In the genomic region with DNA sequence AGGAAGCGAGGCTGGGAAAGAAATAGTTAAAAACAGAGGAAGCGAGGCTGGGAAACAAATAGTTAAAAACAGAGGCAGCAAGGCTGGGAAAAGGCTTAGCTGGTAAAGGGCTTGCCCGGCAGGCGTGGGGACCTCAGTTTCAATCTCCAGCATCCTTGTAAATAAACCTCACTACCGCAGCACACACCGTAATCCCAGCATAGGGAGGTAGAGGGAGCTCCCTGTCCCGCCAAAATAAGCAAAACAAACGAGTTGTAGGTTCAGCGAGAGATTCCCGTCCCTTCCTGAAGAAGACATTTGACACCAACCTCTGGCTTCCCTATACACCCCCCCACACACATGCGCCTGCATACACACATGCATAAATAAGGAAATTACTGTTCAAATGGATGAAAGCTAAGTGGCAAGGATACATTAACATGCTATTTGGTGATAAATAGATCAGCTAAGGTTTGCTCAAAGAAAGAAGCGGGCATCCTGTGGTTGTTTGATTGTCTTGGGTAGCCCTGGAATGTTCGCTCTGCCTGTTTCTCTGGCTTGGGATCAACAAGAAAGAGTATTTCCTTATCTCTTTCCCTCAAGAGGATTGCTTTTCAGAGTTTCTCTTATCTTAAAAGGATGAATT, we compare ENCODE assay signal across 8 mouse cellular contexts. TPM values are rescaled to one million over a fixed set of nuclear protein-coding genes. Genes with fewer than 3 reads are reported as not detected.
DNase-seq lines count a peak whose midpoint lies in the region; ATAC-seq and TF ChIP-seq lines count a peak whose summit lies in the region.

No protein-coding gene starts in this region.

- peak; percentile 47 for ATAC-seq in forebrain, embryonic 16.5 days
- ATAC-seq in kidney, embryonic 16.5 days (ENCODE audit: low FRiP score, low TSS enrichment) = peak; percentile 77
- 0 out of 2 replicates have a peak, but pooled peaks have one; percentile 29 for ATAC-seq in midbrain, embryonic 13.5 days

- no peak for TF ChIP-seq POLR2A in cerebellum, adult 2 months (IDR thresholded peaks at IDR 0.05; ENCODE audit: borderline replicate concordance, insufficient read depth, low read length)
- TF ChIP-seq POLR2A in MEL (IDR thresholded peaks at IDR 0.05; ENCODE audit: control insufficient read depth in 1 of 2, insufficient read depth in 1 of 2, low read depth in 1 of 2, low read length in 2 of 2, poor library complexity in 1 of 2) = no peak

- no peak overlapping the region for H3K4me3 ChIP-seq in cerebellum, adult 2 months (replicated peaks; ENCODE audit: insufficient read depth, low read depth, low read length)
- no peak overlapping the region for H3K4me3 ChIP-seq in MEL (ENCODE audit: control insufficient read depth in 1 of 2, insufficient read depth in 1 of 2, low read depth in 2 of 2, low read length in 2 of 2)
- peak overlapping the region; percentile 38 for H3K4me3 ChIP-seq in forebrain, embryonic 16.5 days (replicated peaks; ENCODE audit: low read length)
- peak overlapping the region; percentile 33 for H3K4me3 ChIP-seq in kidney, embryonic 16.5 days (ENCODE audit: low read length)
- peak overlapping the region; percentile 28 for H3K4me3 ChIP-seq in midbrain, embryonic 13.5 days (replicated peaks)

- DNase-seq in cerebellum, adult 2 months = no peak
- no peak for DNase-seq in cerebellum, adult 9-11 months
- peak; percentile 60 for DNase-seq in MEL (ENCODE audit: low read depth, low spot score)
- no peak for DNase-seq in ovary, adult 18-20 months (ENCODE audit: low spot score)
- DNase-seq in thymus, postnatal 10 days (ENCODE audit: low spot score in 2 of 2) = no peak

- WGBS in cerebellum, adult 2 months = 14% methylated on average over 13 of the region's 13 CpGs
- 10% methylated on average over 13 of the region's 13 CpGs for WGBS in forebrain, embryonic 16.5 days
- WGBS in kidney, embryonic 16.5 days = 8% methylated on average over 13 of the region's 13 CpGs
- WGBS in midbrain, embryonic 13.5 days = 12% methylated on average over 13 of the region's 13 CpGs

- TF ChIP-seq RAD21 in MEL (IDR thresholded peaks at IDR 0.05; ENCODE audit: low read depth, low read length) = peak; percentile 13

- no peaks in the 10 kb centered on the region for H3K9me3 ChIP-seq in MEL (replicated peaks; ENCODE audit: insufficient read depth, low read length)
- H3K9me3 ChIP-seq in forebrain, embryonic 16.5 days (ENCODE audit: control insufficient read depth, low read length) = no peaks in the 10 kb centered on the region
- H3K9me3 ChIP-seq in kidney, embryonic 16.5 days (ENCODE audit: low read length) = no peaks in the 10 kb centered on the region
- H3K9me3 ChIP-seq in midbrain, embryonic 13.5 days = no peaks in the 10 kb centered on the region

- TF ChIP-seq CTCF in cerebellum, adult 2 months (IDR thresholded peaks at IDR 0.05; ENCODE audit: borderline replicate concordance, insufficient read depth, low read depth, low read length) = peak; percentile 36; the same call in 1 of the 2 replicates
- TF ChIP-seq CTCF in MEL (IDR thresholded peaks at IDR 0.05 in 2 of 3, conservative IDR thresholded peaks at IDR 0.05 in 1 of 3; ENCODE audit: control insufficient read depth in 1 of 3, insufficient read depth in 1 of 3, low read depth in 2 of 3, low read length in 3 of 3, poor library complexity in 1 of 3, severe bottlenecking in 1 of 3) = peak; percentile 14 to 46 (median 24); a peak in 4 of 6 replicates

- H3K27me3 ChIP-seq in cerebellum, adult 2 months (ENCODE audit: control insufficient read depth, insufficient read depth, low read length) = no peaks in the 10 kb centered on the region
- H3K27me3 ChIP-seq in MEL (ENCODE audit: control insufficient read depth in 1 of 2, insufficient read depth in 2 of 2, low read length in 2 of 2) = peaks cover 0 to 1% of the 10 kb centered on the region in 2 experiments; a peak in 1 of 4 replicates
- no peaks in the 10 kb centered on the region for H3K27me3 ChIP-seq in forebrain, embryonic 16.5 days (replicated peaks; ENCODE audit: control insufficient read depth, insufficient read depth, low read length)
- no peaks in the 10 kb centered on the region for H3K27me3 ChIP-seq in kidney, embryonic 16.5 days (ENCODE audit: insufficient read depth, low read length)
- no peaks in the 10 kb centered on the region for H3K27me3 ChIP-seq in midbrain, embryonic 13.5 days

- H3K79me2 ChIP-seq in MEL (ENCODE audit: control insufficient read depth, insufficient read depth, low read length, poor library complexity) = no peaks in the 10 kb centered on the region

- no peaks in the 10 kb centered on the region for H3K4me1 ChIP-seq in cerebellum, adult 2 months (ENCODE audit: control insufficient read depth, insufficient read depth, low read length)
- 0 out of 4 replicates have a peak, but pooled peaks cover 0 to 2% of the 10 kb centered on the region in 2 experiments for H3K4me1 ChIP-seq in MEL (ENCODE audit: control insufficient read depth in 1 of 2, insufficient read depth in 2 of 2, low read length in 2 of 2)
- peaks cover 12% of the 10 kb centered on the region for H3K4me1 ChIP-seq in forebrain, embryonic 16.5 days (replicated peaks; ENCODE audit: control insufficient read depth, insufficient read depth, low read length)
- H3K4me1 ChIP-seq in kidney, embryonic 16.5 days (ENCODE audit: insufficient read depth, low read length) = peaks cover 11% of the 10 kb centered on the region
- H3K4me1 ChIP-seq in midbrain, embryonic 13.5 days (replicated peaks) = peaks cover 12% of the 10 kb centered on the region

- peak overlapping the region; percentile 64 for H3K4me2 ChIP-seq in forebrain, embryonic 16.5 days (ENCODE audit: low read length)
- peak overlapping the region; percentile 57 for H3K4me2 ChIP-seq in kidney, embryonic 16.5 days (replicated peaks; ENCODE audit: low read depth, low read length)
- H3K4me2 ChIP-seq in midbrain, embryonic 13.5 days (replicated peaks) = peak overlapping the region; percentile 50

- H3K36me3 ChIP-seq in MEL (ENCODE audit: control insufficient read depth in 1 of 2, insufficient read depth in 2 of 2, low read length in 2 of 2) = peaks cover 0 to 7% of the 10 kb centered on the region in 2 experiments; a peak in 2 of 4 replicates
- no peaks in the 10 kb centered on the region for H3K36me3 ChIP-seq in forebrain, embryonic 16.5 days (ENCODE audit: control insufficient read depth, insufficient read depth)
- no peaks in the 10 kb centered on the region for H3K36me3 ChIP-seq in kidney, embryonic 16.5 days (ENCODE audit: insufficient read depth, low read length)
- no peaks in the 10 kb centered on the region for H3K36me3 ChIP-seq in midbrain, embryonic 13.5 days

- no peak overlapping the region for H3K27ac ChIP-seq in cerebellum, adult 2 months (ENCODE audit: insufficient read depth, low read length)
- no peak overlapping the region for H3K27ac ChIP-seq in MEL (ENCODE audit: control insufficient read depth, low read depth, low read length)
- H3K27ac ChIP-seq in forebrain, embryonic 16.5 days (ENCODE audit: low read length) = no peak overlapping the region
- peak overlapping the region; percentile 24; the same call in 1 of the 2 replicates for H3K27ac ChIP-seq in kidney, embryonic 16.5 days (ENCODE audit: low read length)
- no peak overlapping the region for H3K27ac ChIP-seq in midbrain, embryonic 13.5 days

- no peak overlapping the region for H3K9ac ChIP-seq in MEL (ENCODE audit: control insufficient read depth, low read depth, low read length, poor library complexity, severe bottlenecking)
- peak overlapping the region; percentile 55 for H3K9ac ChIP-seq in forebrain, embryonic 16.5 days (replicated peaks; ENCODE audit: low read depth, low read length)
- peak overlapping the region; percentile 50 for H3K9ac ChIP-seq in kidney, embryonic 16.5 days (replicated peaks; ENCODE audit: low read length)
- H3K9ac ChIP-seq in midbrain, embryonic 13.5 days (replicated peaks) = peak overlapping the region; percentile 40; the same call in 1 of the 2 replicates

- TF ChIP-seq EP300 in MEL (IDR thresholded peaks at IDR 0.05; ENCODE audit: low read depth in 1 of 2, low read length in 2 of 2) = no peak

TF ChIP-seq in MEL, 35 proteins besides CTCF, POLR2A, EP300 and RAD21:
- TF ChIP-seq SMC3 (IDR thresholded peaks at IDR 0.05; ENCODE audit: low read depth, low read length) = peak; percentile 31; the same call in 1 of the 2 replicates
- TF ChIP-seq ZNF384 (IDR thresholded peaks at IDR 0.05; ENCODE audit: low read depth, low read length) = no peak

RNA-seq across cellular contexts. Expression of a gene that starts 14.2 kb away (rescaled TPM):
- polyA plus RNA-seq in cerebellum, adult 2 months (2012; rRNA removed) = 0.08 TPM in 2 replicates
- total RNA-seq in MEL (2012; rRNA removed) = not detected in 2 replicates
- under 1 TPM in 1 of 2 experiments, not detected in 1; 0.07 TPM for polyA plus RNA-seq in MEL (2012; ENCODE audit: insufficient read depth in 1 of 2, insufficient read length in 2 of 2, low read depth in 1 of 2, low replicate concordance in 2 of 2, missing spikeins in 1 of 2)
- 0.11 TPM in 1 of 2 replicates, not detected in the other for polyA plus RNA-seq in forebrain, embryonic 16.5 days (2015; fragmentation: Nextera tagmentation; extraction: Ambion mirVana)
- polyA plus RNA-seq in kidney, embryonic 16.5 days (2015; fragmentation: Nextera tagmentation; extraction: Ambion mirVana) = 0.07 and 0.08 TPM in 2 replicates
- not detected in 2 replicates for polyA plus RNA-seq in midbrain, embryonic 13.5 days (2015; fragmentation: Nextera tagmentation; extraction: Ambion mirVana)

RNA-seq across cellular contexts. Expression of a gene that starts 25.2 kb away (rescaled TPM):
- 109 and 111 TPM in 2 replicates for polyA plus RNA-seq in cerebellum, adult 2 months (2012; rRNA removed)
- 112 TPM in 2 replicates for total RNA-seq in MEL (2012; rRNA removed)
- polyA plus RNA-seq in MEL (2012; ENCODE audit: insufficient read depth in 1 of 2, insufficient read length in 2 of 2, low read depth in 1 of 2, low replicate concordance in 2 of 2, missing spikeins in 1 of 2) = 100 to 1,000 TPM; 131 to 229 TPM
- 121 and 136 TPM in 2 replicates for polyA plus RNA-seq in forebrain, embryonic 16.5 days (2015; fragmentation: Nextera tagmentation; extraction: Ambion mirVana)
- 147 and 154 TPM in 2 replicates for polyA plus RNA-seq in kidney, embryonic 16.5 days (2015; fragmentation: Nextera tagmentation; extraction: Ambion mirVana)
- polyA plus RNA-seq in midbrain, embryonic 13.5 days (2015; fragmentation: Nextera tagmentation; extraction: Ambion mirVana) = 125 and 130 TPM in 2 replicates

Comparison
In these comparisons a context has a peak if more than half of its experiments do, and no peak if none do; other contexts are left out.
1. H3K4me3 ChIP-seq: peak in forebrain, embryonic 16.5 days (single experiment), kidney, embryonic 16.5 days (single experiment) and midbrain, embryonic 13.5 days (single experiment); none in cerebellum, adult 2 months (single experiment) and MEL (0 of 2).
2. Peak in every context shown above with its lines, with median percentiles within 50 percentile points of each other: ATAC-seq and H3K4me2 ChIP-seq.